Mouse (Mus musculus): ENCODE measurements around the gene Pax7. TPM values are rescaled to one million over a fixed set of nuclear protein-coding genes. Genes with fewer than 3 reads are reported as not detected.

The Pax7 gene
- total RNA-seq, 2 experiments from 2014 or later = 3.2 to 5.2 TPM

DNA sequence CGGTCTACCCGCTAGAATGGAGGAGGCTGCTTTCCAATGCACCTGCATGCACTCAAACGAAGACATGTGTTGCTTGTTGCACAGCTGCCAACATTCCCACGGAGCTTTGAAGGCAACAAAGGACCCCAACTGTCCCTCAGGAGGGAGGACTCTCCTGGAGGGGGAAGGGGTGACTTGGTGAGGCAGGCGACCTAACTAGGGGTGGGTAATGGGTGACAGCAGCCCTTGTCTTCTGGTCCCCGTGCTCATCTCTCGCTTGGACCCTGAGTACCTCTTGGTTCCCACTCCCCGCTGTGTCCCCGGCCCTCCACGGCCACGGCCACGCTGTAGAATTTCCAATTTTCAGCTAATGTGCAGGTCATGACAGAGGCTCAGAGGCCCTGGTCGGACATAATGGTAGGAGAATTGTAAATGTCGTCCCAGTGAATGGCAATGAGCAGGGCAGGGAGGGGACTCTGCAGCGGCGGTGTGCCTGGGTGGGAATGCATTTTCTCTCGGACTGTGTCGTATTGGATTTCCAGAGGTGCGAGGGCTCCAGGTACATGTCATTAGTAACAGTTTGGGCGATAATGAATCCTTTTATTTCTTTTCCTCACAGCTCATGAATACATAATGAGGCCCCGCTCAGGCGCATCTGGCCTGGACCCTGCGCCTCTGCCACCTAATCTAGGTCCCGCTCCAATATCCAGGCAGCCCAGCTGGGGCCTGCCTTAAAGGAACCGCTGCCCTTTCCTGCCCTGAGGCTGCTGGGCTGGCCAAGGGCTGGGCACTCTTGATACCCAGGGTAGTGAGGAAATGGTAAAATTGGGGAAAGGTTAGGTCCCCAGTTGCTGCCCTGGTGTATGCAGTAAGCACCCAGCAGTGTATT, 122.6 kb downstream of the Pax7 start:
- no peak for DNase-seq
- intact Hi-C loops (cut with DNase I; ENCODE audit: low total_unique reads) = no loop called here

DNA sequence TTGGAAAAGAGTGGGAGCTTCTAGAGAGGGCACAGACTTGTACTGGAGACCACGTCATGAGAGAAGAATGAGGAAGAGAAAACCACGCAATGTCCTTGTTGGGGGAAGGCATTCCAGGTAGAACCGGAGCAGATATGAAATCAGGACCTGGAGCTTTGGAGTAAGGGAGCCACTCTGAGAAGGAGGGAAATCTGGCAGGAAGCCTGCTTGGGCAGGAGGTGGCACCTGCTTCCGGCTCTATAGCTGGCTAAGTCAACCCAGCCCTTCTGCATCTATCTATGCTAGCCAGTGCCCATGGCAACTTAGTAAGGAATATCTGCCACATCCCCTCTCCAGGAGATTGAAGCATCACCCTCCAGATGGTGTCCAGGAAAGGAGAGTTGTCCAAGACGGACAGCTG, 127.3 kb downstream of the Pax7 start:
- intact Hi-C loops (cut with DNase I; ENCODE audit: low total_unique reads) = no loop called here
- no peak for DNase-seq

DNA sequence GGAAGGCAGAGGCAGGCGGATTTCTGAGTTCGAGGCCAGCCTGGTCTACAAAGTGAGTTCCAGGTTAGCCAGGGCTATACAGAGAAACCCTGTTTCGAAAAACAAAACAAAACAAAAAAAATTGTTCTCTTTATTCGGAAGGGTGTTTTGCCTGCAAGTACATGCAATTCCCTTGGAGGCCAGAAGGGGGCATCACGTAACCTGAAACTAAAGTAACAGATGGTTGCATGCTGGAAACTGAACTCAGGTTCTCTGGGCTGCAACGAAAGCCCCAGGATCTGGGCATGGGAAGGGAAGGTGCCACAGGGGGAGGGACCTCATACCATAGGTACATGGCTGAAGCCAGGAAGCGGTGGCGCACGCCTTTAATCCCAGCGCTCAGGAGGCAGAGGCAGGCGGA, 129.9 kb downstream of the Pax7 start:
- DNase-seq = no peak
- intact Hi-C loops (cut with DNase I; ENCODE audit: low total_unique reads) = no loop called here

DNA sequence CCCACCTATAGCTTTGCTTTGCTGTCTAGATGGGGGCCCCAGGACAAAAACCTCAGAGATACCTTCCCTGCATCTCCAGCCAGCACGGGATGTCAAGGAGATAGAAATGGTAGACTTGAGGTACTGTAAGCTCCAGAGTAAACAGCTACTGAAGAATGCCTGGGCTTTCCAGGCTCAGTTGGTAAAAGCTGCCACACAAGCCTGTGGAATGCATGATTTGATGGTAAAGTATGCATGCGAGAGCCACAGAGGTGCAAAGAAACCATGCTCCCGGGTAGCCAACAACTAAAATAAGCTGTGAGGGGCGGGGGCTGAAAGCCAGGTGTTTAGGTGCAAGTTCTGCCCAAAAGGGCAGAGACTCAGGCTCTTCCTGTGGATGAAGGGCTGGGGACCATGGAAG, 130.4 kb downstream of the Pax7 start:
- no peak for DNase-seq
- intact Hi-C loops (cut with DNase I; ENCODE audit: low total_unique reads) = no loop called here

DNA sequence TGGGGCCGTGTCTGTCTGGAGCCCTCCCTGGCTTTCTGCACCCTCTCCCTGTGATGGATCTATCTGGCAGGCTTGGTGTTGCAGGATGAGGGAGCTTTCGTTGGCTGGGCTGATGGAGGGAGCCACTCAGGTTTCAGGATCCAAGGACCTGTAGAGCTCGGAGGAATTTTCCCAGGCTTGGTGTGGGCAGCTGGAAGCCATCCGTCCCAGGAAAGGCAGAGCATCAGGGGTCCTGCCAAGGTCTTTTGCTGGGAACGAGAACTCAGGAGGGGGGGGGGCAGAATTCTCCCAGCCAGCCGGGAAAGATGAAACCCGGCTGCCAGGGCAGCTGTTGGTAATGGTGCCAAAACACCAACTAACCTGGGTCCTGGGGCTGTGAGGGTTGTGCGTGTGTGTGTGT, 134.7 kb downstream of the Pax7 start:
- DNase-seq = peak; percentile 33
- intact Hi-C loops (cut with DNase I; ENCODE audit: low total_unique reads) = no loop called here

DNA sequence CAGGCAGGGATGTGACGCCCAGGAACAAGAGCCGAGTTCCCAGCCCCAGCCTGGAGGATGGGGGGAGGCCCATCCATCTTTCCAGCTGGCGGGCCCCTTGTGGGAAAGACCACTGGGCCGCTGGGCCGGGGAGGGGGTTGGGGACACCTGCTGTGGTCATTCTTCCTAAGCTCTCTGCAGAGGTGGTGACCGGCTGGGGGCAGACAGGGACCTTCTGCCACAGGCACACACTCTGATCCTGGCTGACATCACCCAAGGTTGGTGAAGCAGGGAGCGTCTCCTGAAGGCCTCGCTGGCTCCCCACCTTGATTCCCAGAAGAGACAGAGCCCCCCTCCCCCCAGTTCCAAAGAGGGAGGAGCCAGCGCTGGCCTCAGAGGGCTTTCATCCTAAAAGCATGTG, 135.6 kb downstream of the Pax7 start:
- peak; percentile 41 for DNase-seq
- intact Hi-C loops (cut with DNase I; ENCODE audit: low total_unique reads) = no loop called here

DNA sequence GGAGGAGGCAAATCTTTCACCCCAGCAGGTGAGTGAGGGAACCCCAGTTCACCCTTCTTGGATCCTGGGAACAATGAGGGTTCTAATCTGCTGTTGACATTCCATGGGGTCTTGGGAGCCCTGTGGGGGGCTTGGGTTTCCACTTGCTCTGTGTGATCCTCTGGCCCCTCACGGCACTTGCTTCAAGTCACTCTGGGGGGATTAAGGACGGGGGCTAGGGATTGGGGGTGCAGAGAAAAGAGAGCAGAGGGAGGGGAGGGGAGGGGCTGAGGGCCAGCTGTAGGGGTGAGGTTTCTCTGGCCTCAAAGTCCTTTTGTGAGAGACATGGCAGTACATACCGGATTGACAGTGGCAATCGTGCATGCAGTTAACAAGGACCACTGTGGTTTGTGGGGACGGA, 140.0 kb downstream of the Pax7 start:
- DNase-seq = no peak
- intact Hi-C loops (cut with DNase I; ENCODE audit: low total_unique reads) = no loop called here

DNA sequence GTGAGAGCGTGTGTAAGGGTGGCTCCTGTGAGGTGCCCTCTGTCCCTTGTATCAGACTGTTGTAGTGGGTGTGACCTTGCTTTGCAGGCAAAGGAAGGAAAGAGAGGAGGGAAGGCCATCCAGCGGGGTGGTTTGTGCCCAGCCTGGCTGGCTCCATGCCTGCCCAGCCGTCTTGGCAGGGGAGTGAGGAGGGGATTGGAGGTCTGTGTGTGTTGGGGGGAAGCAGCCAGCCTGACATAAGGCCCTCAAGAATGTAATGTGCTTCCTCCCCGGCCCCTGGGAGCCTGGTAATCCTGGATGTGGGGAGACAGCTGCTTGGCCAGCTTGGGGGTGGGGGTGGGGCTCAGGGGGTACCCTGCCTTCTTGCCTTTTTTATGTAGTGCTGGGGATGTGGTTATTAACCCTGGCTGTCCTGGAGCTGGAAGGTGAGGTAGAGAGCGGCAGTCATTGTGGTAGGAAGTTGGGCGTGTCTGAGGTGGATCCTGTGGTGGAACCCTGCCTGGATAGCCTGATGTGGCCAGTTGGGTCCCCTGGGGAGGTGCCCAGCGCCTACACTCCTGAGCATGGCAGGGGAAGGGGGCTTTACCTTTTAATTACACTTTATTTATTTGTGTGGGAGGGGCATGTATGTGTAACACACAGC, 143.6 kb downstream of the Pax7 start:
- DNase-seq = peak; percentile 41
- intact Hi-C loops (cut with DNase I; ENCODE audit: low total_unique reads) = no loop called here

DNA sequence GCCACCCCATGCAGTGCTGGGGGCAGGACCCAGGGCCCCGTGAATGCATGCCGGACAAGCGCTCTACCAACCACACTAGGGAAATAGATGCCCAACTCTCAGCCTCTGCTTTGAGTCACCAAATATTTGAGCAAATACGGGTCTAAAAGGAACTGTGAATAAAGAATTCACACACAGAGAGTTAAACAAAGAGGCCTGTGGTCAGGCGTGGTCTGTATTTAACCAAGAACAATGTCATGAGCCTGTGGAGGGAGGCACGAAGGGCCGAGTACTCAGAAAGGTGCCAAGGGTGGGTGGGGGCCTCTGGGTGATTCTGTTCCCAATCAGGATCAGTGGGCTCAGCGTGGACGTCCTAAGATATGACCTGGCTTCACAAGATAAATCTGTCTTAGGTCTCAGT, 145.3 kb downstream of the Pax7 start:
- intact Hi-C loops (cut with DNase I; ENCODE audit: low total_unique reads) = no loop called here
- no peak for DNase-seq

Other genes with a start within 250 kb of the Pax7 start
- not detected for gene Gm21969, start 230.3 kb downstream of the Pax7 start, total RNA-seq (2021)
- gene Aldh4a1, start 210.7 kb downstream of the Pax7 start, total RNA-seq (2021) = 10 to 100 TPM; 45.0 to 47.7 TPM
- not detected for gene Tas1r2, start 180.0 kb downstream of the Pax7 start, total RNA-seq (2021)
- gene Klhdc7a, start 134.5 kb upstream of the Pax7 start, total RNA-seq (2021) = under 1 TPM in 1 of 2 experiments, not detected in 1; 0.10 TPM

Measured in gastrocnemius, postnatal 14 days (tissue).